Mouse (Mus musculus): ENCODE data around the gene Rnf41.

DNA sequence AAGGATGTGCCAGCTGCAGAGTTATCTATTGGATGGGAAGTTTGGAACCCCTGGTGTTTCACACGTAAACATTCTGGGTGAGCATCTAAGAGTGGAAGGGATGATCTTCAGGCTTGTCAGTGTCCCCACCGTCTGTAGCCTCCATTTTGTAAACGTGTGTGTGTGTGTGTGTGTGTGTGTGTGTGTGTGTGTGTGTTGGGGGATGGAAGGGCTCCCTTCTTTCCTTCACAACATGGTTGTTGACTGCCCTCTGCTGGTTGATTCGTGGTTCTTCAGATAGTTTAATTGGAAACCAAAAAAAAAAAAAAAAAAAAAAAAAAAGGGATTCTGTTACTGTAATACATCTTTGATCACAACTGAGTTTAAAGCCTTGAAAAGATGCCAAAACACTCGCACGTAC lies 43.8 kb downstream of the Rnf41 start:
- TF ChIP-seq GATA1 (IDR thresholded peaks at IDR 0.05; ENCODE audit: borderline replicate concordance, low read length) (no peak), FLI1 (IDR thresholded peaks at IDR 0.05; ENCODE audit: low read length) (no peak; the same call in 1 of the 2 replicates)
